Mouse (Mus musculus) central nervous system, embryonic 18 days (tissue): ENCODE results near the gene Mtus2. TPM values are rescaled to one million over a fixed set of nuclear protein-coding genes. Genes with fewer than 3 reads are reported as not detected.

ENCODE experiments used
- polyA plus RNA-seq: library from polyadenylated mRNA; depleted of rRNA; stranded (reverse); fragments of >200 nt; gene quantifications from 2 replicates; pipeline ENCODE4 v1.2.3, GENCODE M21; 2012; rRNA removed

Gene Mtus2
- 18.0 and 19.9 TPM in 2 replicates for polyA plus RNA-seq

DNA sequence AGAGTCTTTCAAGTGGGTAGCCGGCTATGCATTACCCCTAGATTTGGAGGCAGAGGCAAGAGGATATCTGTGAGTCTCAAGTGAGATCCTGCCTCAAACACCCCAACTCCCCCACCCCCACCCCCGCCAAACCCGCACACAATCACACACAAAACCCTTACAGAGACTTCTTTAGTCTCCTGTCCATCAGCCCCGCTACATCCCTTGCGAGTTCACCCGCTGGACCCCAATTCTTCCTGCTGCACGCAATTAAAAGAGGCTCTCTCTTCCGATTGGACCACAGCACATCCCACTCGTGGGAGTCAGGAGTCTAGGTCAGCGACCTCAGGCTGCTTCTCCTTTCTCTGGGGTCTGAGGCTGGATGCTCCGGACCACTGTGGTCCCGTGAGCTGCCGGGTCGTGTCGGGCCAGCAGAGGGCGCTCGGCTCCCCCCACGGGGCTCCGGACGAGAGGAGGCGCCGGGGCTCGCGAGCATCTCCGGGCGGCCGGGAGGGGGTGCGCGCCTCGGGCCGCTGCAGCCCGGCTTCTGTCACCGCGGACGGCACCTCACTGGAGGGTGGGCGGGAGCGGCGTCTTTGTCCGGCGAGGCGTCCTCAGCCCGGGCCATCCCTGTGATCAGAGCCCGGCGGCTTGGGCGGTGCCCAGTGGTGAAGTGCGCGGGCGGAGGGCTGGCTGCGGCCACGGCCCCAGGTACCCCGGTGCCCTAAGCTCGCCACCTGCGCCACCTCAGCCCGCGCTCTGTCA is at the start of gene Mtus2:
TSS of gene Mtus2 (plus strand) at position 500 of the 744 bp plus-strand sequence.

Other genes starting within 250 kb of the Mtus2 start
- gene Flt1, start 231.3 kb upstream of the Mtus2 start, polyA plus RNA-seq: 8.4 and 9.9 TPM in 2 replicates
- 309 and 344 TPM in 2 replicates for gene Pomp, start 96.9 kb upstream of the Mtus2 start, polyA plus RNA-seq
- gene Slc46a3, start 62.5 kb upstream of the Mtus2 start, polyA plus RNA-seq: 7.9 and 8.5 TPM in 2 replicates